Mouse (Mus musculus): ENCODE measurements around the gene Cryzl1.

Cryzl1 gene

GRCm38 (mm10) chr16:91688619-91689334 is 40.0 kb downstream of the Cryzl1 start, which contains the start of gene Donson:
TSS of gene Donson (minus strand) at chr16:91688770.
- peak; percentile 95 for ATAC-seq (ENCODE audit: low TSS enrichment)

- peak; percentile 32 for ATAC-seq (ENCODE audit: low TSS enrichment)
Observed at GRCm38 (mm10) chr16:91688023-91688618, 40.7 kb downstream of the Cryzl1 start.

GRCm38 (mm10) chr16:91686369-91686768 is 42.4 kb downstream of the Cryzl1 start:
- ATAC-seq (ENCODE audit: low TSS enrichment): no peak

GRCm38 (mm10) chr16:91685526-91685925 is 43.2 kb downstream of the Cryzl1 start:
- no peak for ATAC-seq (ENCODE audit: low TSS enrichment)

GRCm38 (mm10) chr16:91680656-91681055 is 48.1 kb downstream of the Cryzl1 start:
- ATAC-seq (ENCODE audit: low TSS enrichment): no peak

- ATAC-seq (ENCODE audit: low TSS enrichment): no peak
Observed at GRCm38 (mm10) chr16:91678147-91678911, 50.4 kb downstream of the Cryzl1 start.

- ATAC-seq (ENCODE audit: low TSS enrichment): no peak
Observed at GRCm38 (mm10) chr16:91674500-91674899, 54.3 kb downstream of the Cryzl1 start.

GRCm38 (mm10) chr16:91663795-91664194 is 65.0 kb downstream of the Cryzl1 start:
- ATAC-seq (ENCODE audit: low TSS enrichment): no peak

GRCm38 (mm10) chr16:91662336-91662735 is 66.4 kb downstream of the Cryzl1 start:
- ATAC-seq (ENCODE audit: low TSS enrichment): peak; percentile 85

GRCm38 (mm10) chr16:91661397-91661796 is 67.4 kb downstream of the Cryzl1 start:
- no peak for ATAC-seq (ENCODE audit: low TSS enrichment)

- no peak for ATAC-seq (ENCODE audit: low TSS enrichment)
Observed at GRCm38 (mm10) chr16:91659798-91660197, 69.0 kb downstream of the Cryzl1 start.

- ATAC-seq (ENCODE audit: low TSS enrichment): no peak
Observed at GRCm38 (mm10) chr16:91658471-91658870, 70.3 kb downstream of the Cryzl1 start.

- no peak for ATAC-seq (ENCODE audit: low TSS enrichment)
Observed at GRCm38 (mm10) chr16:91657285-91657684, 71.5 kb downstream of the Cryzl1 start.

GRCm38 (mm10) chr16:91655285-91655684 is 73.5 kb downstream of the Cryzl1 start:
- ATAC-seq (ENCODE audit: low TSS enrichment): no peak

GRCm38 (mm10) chr16:91652191-91652590 is 76.6 kb downstream of the Cryzl1 start:
- no peak for ATAC-seq (ENCODE audit: low TSS enrichment)

- ATAC-seq (ENCODE audit: low TSS enrichment): no peak
Observed at GRCm38 (mm10) chr16:91649781-91650180, 79.0 kb downstream of the Cryzl1 start.

- no peak for ATAC-seq (ENCODE audit: low TSS enrichment)
Observed at GRCm38 (mm10) chr16:91649246-91649645, 79.5 kb downstream of the Cryzl1 start.

GRCm38 (mm10) chr16:91648220-91648550 is 80.6 kb downstream of the Cryzl1 start:
- no peak for ATAC-seq (ENCODE audit: low TSS enrichment)

- peak; percentile 93 for ATAC-seq (ENCODE audit: low TSS enrichment)
Observed at GRCm38 (mm10) chr16:91647461-91648219, 81.1 kb downstream of the Cryzl1 start, which contains the start of gene Son. TSS of gene Son (plus strand) at chr16:91647506.

GRCm38 (mm10) chr16:91646681-91647419 is 81.9 kb downstream of the Cryzl1 start, which contains the start of gene Gart:
TSS of gene Gart (minus strand) at chr16:91646952.
- peak; percentile 88 for ATAC-seq (ENCODE audit: low TSS enrichment)

GRCm38 (mm10) chr16:91645995-91646602 is 82.7 kb downstream of the Cryzl1 start:
- no peak for ATAC-seq (ENCODE audit: low TSS enrichment)
